19 mouse cellular contexts compared by ENCODE assay signal in genomic region chr2:131773691-131774090, GRCm38 (mm10).
A peak's percentile ranks its signal among the peaks of the same experiment; 100 is the strongest.
DNase-seq lines count a peak whose midpoint lies in the region; TF ChIP-seq lines count a peak whose summit lies in the region.
"Had no signal": no experiment of that assay in that cellular context is flagged by ENCODE, and none has a peak within 500 bp of the region (broad histone marks: within the 10 kb centered on the region; RNA-seq: fewer than 3 reads in every experiment).

No protein-coding gene starts in this region.

- no peak for TF ChIP-seq CTCF in left cerebral cortex, adult 2 months (IDR thresholded peaks at IDR 0.05)

- H3K27ac ChIP-seq in left cerebral cortex, adult 2 months, result peak overlapping the region; percentile 63; the same call in 1 of the 2 replicates
- H3K27ac ChIP-seq: embryonic facial prominence, embryonic 10.5 days; forebrain, embryonic 13.5 days; heart, embryonic 13.5 days; hindbrain, embryonic 15.5 days had no signal

- H3K4me3 ChIP-seq in left cerebral cortex, adult 2 months, result no peak overlapping the region
- H3K4me3 ChIP-seq: embryonic facial prominence, embryonic 10.5 days; forebrain, embryonic 13.5 days; heart, embryonic 13.5 days; hindbrain, embryonic 15.5 days had no signal

- peak; percentile 41 to 68 for DNase-seq in frontal cortex, postnatal 36 days (ENCODE audit: low spot score in 2 of 2)
- no peak for DNase-seq in frontal cortex, postnatal 10 days (ENCODE audit: low spot score in 2 of 2)
- peak in 1 of 2 experiments; percentile 26 for DNase-seq in left cerebral cortex, adult 2 months (ENCODE audit: extremely low spot score in 1 of 2, low spot score in 2 of 2)
- DNase-seq in left cerebral cortex, postnatal 10 days (ENCODE audit: extremely low spot score in 1 of 2, low spot score in 2 of 2), result no peak
- DNase-seq in right cerebral cortex, adult 18-20 months, result peak; percentile 37
- no peak for DNase-seq in right cerebral cortex, postnatal 14 days
- peak; percentile 50 for DNase-seq in telencephalon, adult 2 months (ENCODE audit: low read depth, low spot score)
- DNase-seq in cerebellum, postnatal 25 days, result no peak
- DNase-seq: adrenal gland, adult 8-10 months; cerebellum, adult 18-20 months; cerebellum, adult 9-11 months; forebrain, postnatal 0 days; gastrocnemius, postnatal 36 days; heart, adult 11 months; heart, postnatal 36 days had no signal

- intact Hi-C loops in left cerebral cortex, adult 2 months (cut with DNase I), result loop anchor here (2.0 to 5.0 kb wide), 2 partner anchors 39 to 211 kb away; partner anchors contain the start of gene Adra1d
- intact Hi-C loops in left cerebral cortex, postnatal 10 days (cut with DNase I), result loop anchor here (5.0 kb wide), 1 partner anchor 226 kb away; no protein-coding TSS in a partner anchor

Comparison
In these comparisons a context has a peak if more than half of its experiments do, and no peak if none do; other contexts are left out.
1. DNase-seq: peak in frontal cortex, postnatal 36 days (2 of 2), right cerebral cortex, adult 18-20 months (single experiment) and telencephalon, adult 2 months (single experiment); none in frontal cortex, postnatal 10 days (0 of 2), left cerebral cortex, postnatal 10 days (0 of 2), right cerebral cortex, postnatal 14 days (single experiment) and cerebellum, postnatal 25 days (0 of 2).